Mouse (Mus musculus) right cerebral cortex, postnatal 10 days (tissue): Measurements from ENCODE around the gene Washc1.
A peak's percentile ranks its signal among the peaks of the same experiment; 100 is the strongest.
"Not testable (repeated sequence)": the region's sequence is repeated elsewhere in the genome, so short reads cannot be mapped to it uniquely, and the experiment has no call there.

Experiments used
- DNase-seq, 2 experiments: peaks; one replicate each; pipeline ENCODE4 v3.0.0; 2021; ENCODE audit warnings: low spot score in 2 of 2

The Washc1 gene

GRCm38 (mm10) chr17:66112166-66112565 lies 821 bp downstream of the Washc1 start:
- DNase-seq, result no peak

- DNase-seq, result no peak
Measured at GRCm38 (mm10) chr17:66118991-66119390, 7.6 kb downstream of the Washc1 start.

- no peak for DNase-seq
Measured at GRCm38 (mm10) chr17:66120701-66121100, 9.4 kb downstream of the Washc1 start.

- peak; percentile 93 to 96 for DNase-seq
Measured at GRCm38 (mm10) chr17:66123066-66123815, 11.9 kb downstream of the Washc1 start, which contains the start of gene Ddx11. Ddx11 (plus strand) TSS chr17:66123520.

GRCm38 (mm10) chr17:66123816-66124610 lies 12.7 kb downstream of the Washc1 start:
- no peak for DNase-seq

- no peak for DNase-seq
Measured at GRCm38 (mm10) chr17:66125211-66125610, 13.9 kb downstream of the Washc1 start.

- no peak for DNase-seq
Measured at GRCm38 (mm10) chr17:66130371-66130770, 19.0 kb downstream of the Washc1 start.

- DNase-seq, result no peak
Measured at GRCm38 (mm10) chr17:66131212-66131611, 19.9 kb downstream of the Washc1 start.

- not testable (repeated sequence) for DNase-seq
Measured at GRCm38 (mm10) chr17:66152706-66153662, 41.6 kb downstream of the Washc1 start.

GRCm38 (mm10) chr17:66153735-66154423 lies 42.5 kb downstream of the Washc1 start:
- DNase-seq, result not testable (repeated sequence)

- no peak for DNase-seq
Measured at GRCm38 (mm10) chr17:66154876-66155275, 43.5 kb downstream of the Washc1 start.

- no peak for DNase-seq
Measured at GRCm38 (mm10) chr17:66158271-66158670, 46.9 kb downstream of the Washc1 start.

- not testable (repeated sequence) for DNase-seq
Measured at GRCm38 (mm10) chr17:66167141-66167540, 55.8 kb downstream of the Washc1 start.
